Mouse (Mus musculus): ENCODE measurements around the gene Spint1. TPM values are rescaled to one million over a fixed set of nuclear protein-coding genes. Genes with fewer than 3 reads are reported as not detected.

Gene Spint1
- polyA plus RNA-seq, 1 experiment from 2014 or later, result 62.7 TPM

- 2% methylated on average over 13 of the region's 13 CpGs for WGBS
- H3K9me3 ChIP-seq (replicated peaks; ENCODE audit: low read length), result no peaks in the 10 kb centered on the region
- peaks cover 32% of the 10 kb centered on the region; the same call in 1 of the 2 replicates for H3K36me3 ChIP-seq (ENCODE audit: insufficient read depth, low read length)
- no peaks in the 10 kb centered on the region for H3K27me3 ChIP-seq (ENCODE audit: insufficient read depth, low read length)
- ATAC-seq (replicated peaks; ENCODE audit: low FRiP score, low read depth) (no peak), DNase-seq (ENCODE audit: low spot score) (no peak)
- TF ChIP-seq CTCF (IDR thresholded peaks at IDR 0.05; ENCODE audit: low read depth), result no peak
- H3K9ac ChIP-seq (ENCODE audit: low read depth, low read length), result peak overlapping the region; percentile 67
- H3K4me1 ChIP-seq (replicated peaks; ENCODE audit: insufficient read depth, low read length), result peaks cover 6% of the 10 kb centered on the region; the same call in 1 of the 2 replicates
- H3K4me2 ChIP-seq (ENCODE audit: low read length), result peak overlapping the region; percentile 70
- peak overlapping the region; percentile 78 for H3K4me3 ChIP-seq (replicated peaks; ENCODE audit: low read depth, low read length)
- peak overlapping the region; percentile 89 for H3K27ac ChIP-seq
Measured at GRCm38 (mm10) chr2:119209176-119209507, 28.0 kb upstream of the Spint1 start.

DNA sequence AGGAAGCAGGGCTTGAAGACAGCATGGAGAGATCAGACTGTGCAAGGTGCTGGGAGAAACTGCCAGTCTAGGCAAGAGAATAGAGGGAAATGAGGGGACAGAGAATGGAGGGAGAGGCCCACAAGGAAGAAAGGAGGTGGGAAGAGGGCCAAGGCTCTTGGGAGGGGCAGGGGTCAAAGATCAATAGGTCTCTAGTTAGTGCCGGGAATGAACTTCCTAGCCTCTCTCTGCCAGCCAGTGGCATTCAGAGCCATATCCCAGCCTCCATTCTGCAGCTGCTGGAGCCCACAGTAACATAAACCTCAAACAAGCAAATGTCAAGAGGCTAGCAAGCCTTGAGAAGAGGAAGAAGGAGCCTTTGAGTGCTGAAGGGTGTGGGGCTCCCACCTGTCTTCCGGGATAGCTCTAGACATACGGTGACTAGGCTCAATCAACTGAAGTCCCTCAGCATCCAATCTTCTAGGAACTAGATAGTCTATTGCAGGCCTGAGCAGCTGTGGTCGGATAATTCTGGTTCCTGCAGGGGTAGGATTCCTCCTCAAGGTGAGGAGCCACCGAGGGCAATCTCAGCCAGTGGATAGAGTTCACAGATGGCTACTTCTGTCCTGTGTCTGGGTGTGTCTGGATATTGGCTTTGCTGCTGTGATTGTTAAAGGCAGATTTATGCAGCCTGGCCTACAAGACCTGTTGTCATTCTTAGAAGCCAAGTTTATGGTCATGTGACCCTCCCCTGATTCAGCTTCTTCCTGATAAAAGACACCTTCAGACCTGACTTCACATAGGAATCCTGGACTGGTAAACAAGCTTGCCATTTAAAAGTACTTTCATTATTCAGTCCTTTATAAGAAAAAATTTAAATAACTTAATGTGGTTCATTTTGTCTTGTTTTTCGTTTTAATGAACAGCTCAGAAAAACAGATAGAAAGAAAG lies 7.1 kb upstream of the Spint1 start, which contains the start of gene Ppp1r14d:
Gene Ppp1r14d, minus strand, starts transcription at position 132 of the 930 bp plus-strand sequence.
- no peaks in the 10 kb centered on the region for H3K4me1 ChIP-seq (replicated peaks; ENCODE audit: insufficient read depth, low read length)
- H3K9me3 ChIP-seq (replicated peaks; ENCODE audit: low read length), result no peaks in the 10 kb centered on the region
- no peak within 1 kb of the TSS for H3K9ac ChIP-seq (ENCODE audit: low read depth, low read length)
- H3K4me2 ChIP-seq (ENCODE audit: low read length), result no peak within 1 kb of the TSS
- no peaks in the 10 kb centered on the region for H3K36me3 ChIP-seq (ENCODE audit: insufficient read depth, low read length)
- H3K27me3 ChIP-seq (ENCODE audit: insufficient read depth, low read length), result no peaks in the 10 kb centered on the region
- ATAC-seq (replicated peaks; ENCODE audit: low FRiP score, low read depth) (no peak), DNase-seq (ENCODE audit: low spot score) (no peak)
- no peak within 1 kb of the TSS for H3K27ac ChIP-seq
- 54% methylated on average over 6 of the region's 6 CpGs for whole genome bisulfite sequencing
- TF ChIP-seq CTCF (IDR thresholded peaks at IDR 0.05; ENCODE audit: low read depth), result no peak
- H3K4me3 ChIP-seq (replicated peaks; ENCODE audit: low read depth, low read length), result no peak within 1 kb of the TSS

DNA sequence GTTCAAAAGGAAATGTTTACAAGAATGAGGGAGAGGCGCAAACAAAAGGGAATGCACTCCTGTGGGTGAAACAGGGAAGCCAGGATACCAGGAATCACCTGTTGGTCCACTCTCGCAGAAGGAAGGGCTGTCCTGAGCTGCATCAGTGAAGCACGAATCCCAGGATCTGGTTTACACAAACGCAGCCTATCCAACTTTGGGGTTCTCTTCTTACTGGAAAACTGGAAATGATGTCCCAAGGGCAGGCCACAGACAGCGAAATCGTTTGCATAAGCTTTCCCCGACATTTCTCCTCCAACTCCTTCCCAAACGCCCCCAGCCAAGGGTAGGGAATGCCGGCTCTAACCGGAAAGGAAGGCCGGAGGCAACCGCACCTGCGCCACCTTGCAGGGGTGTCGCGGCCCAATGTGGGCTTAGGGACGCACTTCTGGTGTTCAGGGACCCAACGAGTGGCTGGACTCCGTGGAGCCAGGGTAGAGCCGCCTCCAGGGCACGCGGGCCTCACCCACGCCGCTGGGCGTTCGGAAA lies 416 bp upstream of the Spint1 start:
- WGBS, result 8% methylated on average over 25 of the region's 25 CpGs
- no peaks in the 10 kb centered on the region for H3K36me3 ChIP-seq (ENCODE audit: insufficient read depth, low read length)
- H3K4me2 ChIP-seq (ENCODE audit: low read length), result peak overlapping the region; percentile 83
- H3K4me1 ChIP-seq (replicated peaks; ENCODE audit: insufficient read depth, low read length), result peaks cover 6% of the 10 kb centered on the region; the same call in 1 of the 2 replicates
- no peaks in the 10 kb centered on the region for H3K9me3 ChIP-seq (replicated peaks; ENCODE audit: low read length)
- H3K9ac ChIP-seq (ENCODE audit: low read depth, low read length), result peak overlapping the region; percentile 74
- DNase-seq (ENCODE audit: low spot score) (no peak), ATAC-seq (replicated peaks; ENCODE audit: low FRiP score, low read depth) (peak; percentile 51)
- peak overlapping the region; percentile 57 for H3K4me3 ChIP-seq (replicated peaks; ENCODE audit: low read depth, low read length)
- no peak for TF ChIP-seq CTCF (IDR thresholded peaks at IDR 0.05; ENCODE audit: low read depth)
- H3K27ac ChIP-seq, result peak overlapping the region; percentile 87
- peaks cover 18% of the 10 kb centered on the region for H3K27me3 ChIP-seq (ENCODE audit: insufficient read depth, low read length)

GRCm38 (mm10) chr2:119237871-119238220 lies 684 bp downstream of the Spint1 start:
- ATAC-seq (replicated peaks; ENCODE audit: low FRiP score, low read depth), result no peak
- TF ChIP-seq CTCF (IDR thresholded peaks at IDR 0.05; ENCODE audit: low read depth), result no peak

DNA sequence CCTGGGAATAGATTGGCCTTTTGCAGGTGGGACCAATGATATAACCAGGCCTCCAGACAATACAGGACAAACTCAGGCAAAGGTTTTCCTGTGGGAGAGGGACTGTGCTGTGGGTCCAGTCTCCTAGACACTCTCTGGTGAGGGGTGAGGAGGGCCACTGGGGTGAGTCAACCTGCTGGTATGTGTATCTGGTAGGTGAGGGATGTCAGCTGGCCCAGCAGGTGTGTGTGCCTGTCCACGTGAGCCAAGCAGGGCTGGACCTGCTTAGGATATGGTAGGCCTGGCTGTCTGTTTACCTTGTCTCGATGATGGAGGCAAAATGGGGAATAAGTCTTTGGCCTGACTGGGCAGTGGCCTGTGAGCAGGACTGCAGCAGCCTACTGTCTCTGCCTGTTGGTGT lies 1.5 kb downstream of the Spint1 start:
- peak overlapping the region; percentile 87; the same call in 1 of the 2 replicates for H3K27ac ChIP-seq
- no peak for TF ChIP-seq CTCF (IDR thresholded peaks at IDR 0.05; ENCODE audit: low read depth)
- H3K9me3 ChIP-seq (replicated peaks; ENCODE audit: low read length), result no peaks in the 10 kb centered on the region
- peaks cover 18% of the 10 kb centered on the region for H3K27me3 ChIP-seq (ENCODE audit: insufficient read depth, low read length)
- H3K4me2 ChIP-seq (ENCODE audit: low read length), result peak overlapping the region; percentile 83
- peak; percentile 33 for ATAC-seq (replicated peaks; ENCODE audit: low FRiP score, low read depth)
- 80% methylated on average over 2 of the region's 2 CpGs for whole genome bisulfite sequencing
- H3K9ac ChIP-seq (ENCODE audit: low read depth, low read length), result peak overlapping the region; percentile 74; the same call in 1 of the 2 replicates
- DNase-seq (ENCODE audit: low spot score), result no peak
- H3K4me3 ChIP-seq (replicated peaks; ENCODE audit: low read depth, low read length), result peak overlapping the region; percentile 57; the same call in 1 of the 2 replicates
- H3K4me1 ChIP-seq (replicated peaks; ENCODE audit: insufficient read depth, low read length), result peaks cover 6% of the 10 kb centered on the region; the same call in 1 of the 2 replicates
- no peaks in the 10 kb centered on the region for H3K36me3 ChIP-seq (ENCODE audit: insufficient read depth, low read length)

More at GRCm38 (mm10) chr2:119237871-119238220, 684 bp downstream of the Spint1 start:
- peak overlapping the region; percentile 57 for H3K4me3 ChIP-seq (replicated peaks; ENCODE audit: low read depth, low read length)
- H3K9me3 ChIP-seq (replicated peaks; ENCODE audit: low read length), result no peaks in the 10 kb centered on the region
- peaks cover 18% of the 10 kb centered on the region for H3K27me3 ChIP-seq (ENCODE audit: insufficient read depth, low read length)
- H3K36me3 ChIP-seq (ENCODE audit: insufficient read depth, low read length), result no peaks in the 10 kb centered on the region
- peak; percentile 9 for DNase-seq (ENCODE audit: low spot score)
- 2% methylated on average over 31 of the region's 31 CpGs for WGBS
- H3K27ac ChIP-seq, result peak overlapping the region; percentile 87
- H3K9ac ChIP-seq (ENCODE audit: low read depth, low read length), result peak overlapping the region; percentile 74
- H3K4me1 ChIP-seq (replicated peaks; ENCODE audit: insufficient read depth, low read length), result peaks cover 6% of the 10 kb centered on the region; the same call in 1 of the 2 replicates
- peak overlapping the region; percentile 83 for H3K4me2 ChIP-seq (ENCODE audit: low read length)

- Histone ChIP-seq H3K9ac (ENCODE audit: low read depth, low read length) (no peak overlapping the region), H3K27ac (no peak overlapping the region), H3K36me3 (ENCODE audit: insufficient read depth, low read length) (no peaks in the 10 kb centered on the region), H3K9me3 (replicated peaks; ENCODE audit: low read length) (no peaks in the 10 kb centered on the region), H3K4me3 (replicated peaks; ENCODE audit: low read depth, low read length) (no peak overlapping the region), H3K4me2 (ENCODE audit: low read length) (peak overlapping the region; percentile 0; the same call in 1 of the 2 replicates), H3K4me1 (replicated peaks; ENCODE audit: insufficient read depth, low read length) (peaks cover 6% of the 10 kb centered on the region; the same call in 1 of the 2 replicates), H3K27me3 (ENCODE audit: insufficient read depth, low read length) (peaks cover 18% of the 10 kb centered on the region)
- ATAC-seq (replicated peaks; ENCODE audit: low FRiP score, low read depth) (no peak), DNase-seq (ENCODE audit: low spot score) (no peak)
- no peak for TF ChIP-seq CTCF (IDR thresholded peaks at IDR 0.05; ENCODE audit: low read depth)
- 59% methylated on average over 4 of the region's 4 CpGs for WGBS
Measured at GRCm38 (mm10) chr2:119240075-119240818, 3.1 kb downstream of the Spint1 start.

All from kidney, postnatal 0 days (tissue).